Mouse (Mus musculus): ENCODE measurements around the gene Prdm16. TPM values are rescaled to one million over a fixed set of nuclear protein-coding genes. Genes with fewer than 3 reads are reported as not detected.

Gene Prdm16
- total RNA-seq, 2 experiments from 2014 or later, result 2.2 to 3.0 TPM

DNA sequence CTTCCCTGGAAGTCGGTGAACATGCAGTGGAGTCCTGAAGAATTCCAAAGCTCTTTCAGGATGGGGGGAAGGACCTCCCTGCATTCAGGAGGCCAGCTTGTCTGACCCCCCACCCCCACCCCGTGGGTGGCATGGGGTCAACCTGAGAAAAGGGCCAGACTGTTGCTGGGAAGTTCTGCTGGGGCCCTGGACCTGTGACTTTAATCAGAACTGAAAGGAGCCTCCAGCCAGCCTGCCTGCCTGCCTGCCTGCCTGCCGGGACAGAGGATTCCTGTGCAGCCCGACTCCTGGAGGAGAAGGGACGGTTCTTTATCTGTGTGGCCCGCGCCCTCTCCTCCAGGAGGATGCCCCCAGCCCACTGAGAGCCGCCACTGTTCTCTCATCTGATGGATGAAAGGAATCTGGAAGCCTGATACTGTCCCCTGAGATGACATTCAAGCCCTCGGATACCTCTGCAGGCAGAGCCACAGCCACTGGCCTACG is 214.2 kb downstream of the Prdm16 start:
- Histone ChIP-seq H3K4me3 (no peak overlapping the region), H3K27ac (no peak overlapping the region)
- no peak for DNase-seq
- intact Hi-C loops (cut with DNase I), result no loop called here
- no peak for TF ChIP-seq CTCF (IDR thresholded peaks at IDR 0.05)

DNA sequence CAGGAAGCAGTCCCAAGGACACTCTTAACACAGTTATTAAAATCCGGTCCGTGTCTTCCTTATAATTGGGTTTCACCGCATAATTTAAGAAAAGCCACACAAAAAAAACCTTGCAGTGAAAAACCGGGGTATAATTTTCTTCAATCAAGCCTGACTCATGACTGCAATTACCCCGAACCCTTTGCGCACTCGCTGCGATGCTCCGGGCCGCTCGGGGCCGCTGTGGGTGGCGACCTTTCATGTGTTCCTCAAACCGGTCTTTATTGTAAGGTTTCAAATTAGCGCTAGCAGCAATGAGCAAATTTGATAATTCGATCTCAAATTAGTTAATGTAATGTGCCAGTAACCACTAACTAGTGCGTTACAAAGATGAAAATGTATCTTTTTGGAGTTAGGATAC is 215.9 kb downstream of the Prdm16 start:
- Histone ChIP-seq H3K27ac (no peak overlapping the region), H3K4me3 (no peak overlapping the region)
- no peak for DNase-seq
- TF ChIP-seq CTCF (IDR thresholded peaks at IDR 0.05), result no peak
- intact Hi-C loops (cut with DNase I), result no loop called here

DNA sequence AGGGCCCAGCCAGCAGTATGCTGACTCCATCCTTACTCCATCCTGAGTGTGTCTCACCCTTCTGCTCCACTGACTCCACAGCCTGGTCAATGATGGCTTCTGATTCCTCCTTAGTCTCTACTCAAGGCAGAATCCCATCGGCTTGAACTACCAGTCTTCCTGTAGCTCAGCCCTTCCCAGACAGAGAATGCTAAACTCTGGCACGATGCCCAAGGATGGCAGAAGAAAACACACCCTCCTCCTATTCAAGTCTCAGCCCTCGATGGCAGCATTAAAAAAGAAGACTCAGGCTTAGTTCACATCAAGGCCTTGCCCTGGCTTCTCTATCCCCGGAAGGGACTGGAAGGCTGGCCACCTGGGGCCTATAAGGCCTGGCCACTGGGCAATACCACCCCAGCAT is 216.9 kb downstream of the Prdm16 start:
- no peak for TF ChIP-seq CTCF (IDR thresholded peaks at IDR 0.05)
- intact Hi-C loops (cut with DNase I), result no loop called here
- no peak overlapping the region for H3K4me3 ChIP-seq
- no peak overlapping the region for H3K27ac ChIP-seq
- DNase-seq, result no peak

DNA sequence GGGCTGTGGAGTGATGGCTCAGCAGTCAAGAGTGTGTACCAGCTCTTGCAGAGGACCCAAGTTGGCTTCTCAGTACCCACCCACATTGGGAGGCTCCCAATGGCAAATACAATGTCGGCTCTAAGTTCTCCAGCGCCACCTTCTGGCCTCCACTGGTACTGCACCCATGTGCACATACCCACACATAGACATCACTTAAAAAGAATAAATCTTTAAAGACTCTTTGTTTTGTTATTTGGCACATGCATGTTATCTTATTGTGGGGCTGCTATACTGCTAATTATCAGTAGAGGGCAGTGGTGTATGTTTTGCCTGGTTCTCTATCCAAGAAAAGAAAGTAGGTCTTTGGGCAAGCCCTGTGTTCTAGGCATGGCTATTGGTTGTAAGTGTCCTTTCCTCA is 217.7 kb downstream of the Prdm16 start:
- DNase-seq, result no peak
- intact Hi-C loops (cut with DNase I), result no loop called here
- H3K4me3 ChIP-seq, result no peak overlapping the region
- TF ChIP-seq CTCF (IDR thresholded peaks at IDR 0.05), result peak; percentile 68
- H3K27ac ChIP-seq, result no peak overlapping the region

DNA sequence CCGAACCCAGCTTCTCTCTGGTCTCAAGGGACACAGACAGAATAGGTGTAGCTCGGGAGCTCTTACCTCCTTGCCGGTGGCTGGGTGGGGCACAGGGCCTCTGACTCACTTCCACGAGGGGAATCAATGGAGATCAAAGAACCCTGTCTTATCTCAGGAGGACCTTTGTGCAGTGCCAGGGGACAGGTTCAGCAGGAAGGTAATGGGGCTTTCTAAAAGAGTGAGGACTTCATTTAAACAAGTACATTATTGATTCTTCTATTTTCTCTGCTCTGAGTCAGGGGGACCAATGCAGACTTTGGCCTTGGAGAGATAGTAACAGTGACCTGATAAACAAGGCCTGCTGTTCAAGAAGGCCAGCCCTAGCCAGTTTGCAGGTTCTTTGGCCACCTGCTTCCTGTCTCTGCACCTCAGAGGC is 218.3 kb downstream of the Prdm16 start:
- no peak for DNase-seq
- TF ChIP-seq CTCF (IDR thresholded peaks at IDR 0.05), result no peak
- intact Hi-C loops (cut with DNase I), result no loop called here

DNA sequence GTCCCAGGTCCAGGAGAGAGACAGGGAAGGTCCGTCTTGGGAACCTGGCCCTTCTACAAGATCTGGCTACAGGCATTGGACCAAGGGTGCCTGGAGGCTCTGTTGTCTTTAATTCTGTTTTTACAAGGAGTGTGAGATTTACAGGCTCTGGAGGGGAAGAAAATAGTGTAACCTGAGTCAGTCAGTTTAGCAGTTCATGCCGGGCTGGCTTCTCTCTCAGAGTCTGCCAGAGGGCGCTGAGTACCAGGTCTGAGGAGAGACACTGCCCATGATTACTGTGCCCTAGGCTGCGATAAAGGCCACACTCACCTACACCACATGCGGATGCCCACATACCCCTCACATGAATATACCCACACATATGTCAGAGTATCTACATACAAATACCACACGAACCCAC is 219.9 kb downstream of the Prdm16 start:
- intact Hi-C loops (cut with DNase I), result no loop called here
- no peak for TF ChIP-seq CTCF (IDR thresholded peaks at IDR 0.05)
- no peak for DNase-seq
- no peak overlapping the region for H3K27ac ChIP-seq
- H3K4me3 ChIP-seq, result no peak overlapping the region

More for the DNA sequence above, 218.3 kb downstream of the Prdm16 start:
- H3K4me3 ChIP-seq, result no peak overlapping the region
- no peak overlapping the region for H3K27ac ChIP-seq

DNA sequence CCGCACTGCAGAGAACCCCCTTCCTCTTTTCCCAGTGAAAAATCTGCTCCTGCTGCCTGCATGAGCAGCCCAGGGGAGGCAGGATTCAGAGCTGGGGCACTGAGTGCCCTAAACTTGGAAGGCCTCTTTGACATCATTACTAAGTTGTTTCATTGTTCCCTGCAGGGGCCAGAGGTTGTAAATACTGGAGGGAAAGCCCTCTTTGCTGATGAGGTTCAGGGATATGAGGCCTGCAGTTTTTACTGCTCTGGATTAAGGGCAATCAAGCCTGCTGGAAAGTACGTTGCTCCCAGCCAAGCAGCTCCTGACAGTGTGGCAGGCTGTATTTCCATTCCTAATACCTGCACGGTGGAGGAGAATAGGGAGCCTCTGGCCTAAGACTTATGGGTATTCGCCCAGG is 221.8 kb downstream of the Prdm16 start:
- TF ChIP-seq CTCF (IDR thresholded peaks at IDR 0.05), result no peak
- no peak overlapping the region for H3K4me3 ChIP-seq
- intact Hi-C loops (cut with DNase I), result no loop called here
- DNase-seq, result no peak
- H3K27ac ChIP-seq, result no peak overlapping the region

DNA sequence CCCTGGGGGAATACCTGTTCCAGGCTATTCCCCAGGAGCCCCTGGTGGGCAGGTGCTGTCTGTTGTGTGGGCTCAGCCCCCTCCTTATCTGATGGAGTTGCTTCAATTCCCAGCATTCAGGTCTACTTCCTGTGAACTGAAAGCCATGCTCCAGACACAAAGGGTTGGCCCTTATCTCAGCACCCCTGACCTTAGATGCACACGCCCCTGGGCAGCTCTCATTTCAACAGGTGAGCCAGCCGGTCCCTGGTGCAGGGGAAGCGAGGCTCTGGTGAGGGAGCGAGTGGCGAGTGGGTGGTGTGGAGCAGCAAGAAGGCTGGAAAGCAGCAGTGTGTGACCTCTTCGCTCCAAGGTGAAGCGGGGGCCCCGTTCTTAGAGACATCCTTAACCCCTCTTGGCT is 226.1 kb downstream of the Prdm16 start:
- no peak for DNase-seq
- Histone ChIP-seq H3K27ac (no peak overlapping the region), H3K4me3 (no peak overlapping the region)
- no peak for TF ChIP-seq CTCF (IDR thresholded peaks at IDR 0.05)
- intact Hi-C loops (cut with DNase I), result no loop called here

DNA sequence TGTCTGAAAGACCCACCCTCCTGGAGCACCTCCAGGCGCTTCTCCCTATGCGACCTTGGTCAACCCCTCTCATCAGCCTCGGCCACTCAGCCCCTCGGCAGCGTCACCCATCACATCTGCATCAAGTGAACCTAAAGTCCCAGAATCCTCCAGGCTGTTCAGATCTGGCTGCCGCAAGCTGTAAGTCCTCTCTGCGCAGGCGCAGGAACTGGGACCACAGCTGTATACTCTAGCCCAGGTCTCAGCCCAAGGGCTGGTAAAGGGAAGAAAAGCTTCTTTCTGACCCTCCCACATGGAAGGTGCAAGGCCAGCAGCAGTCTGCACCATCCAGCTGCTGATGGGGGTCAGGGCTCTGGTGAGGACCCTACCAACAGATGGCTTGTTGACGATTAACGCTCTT is 226.8 kb downstream of the Prdm16 start:
- TF ChIP-seq CTCF (IDR thresholded peaks at IDR 0.05), result no peak
- Histone ChIP-seq H3K27ac (no peak overlapping the region), H3K4me3 (no peak overlapping the region)
- DNase-seq, result no peak
- intact Hi-C loops (cut with DNase I), result no loop called here

DNA sequence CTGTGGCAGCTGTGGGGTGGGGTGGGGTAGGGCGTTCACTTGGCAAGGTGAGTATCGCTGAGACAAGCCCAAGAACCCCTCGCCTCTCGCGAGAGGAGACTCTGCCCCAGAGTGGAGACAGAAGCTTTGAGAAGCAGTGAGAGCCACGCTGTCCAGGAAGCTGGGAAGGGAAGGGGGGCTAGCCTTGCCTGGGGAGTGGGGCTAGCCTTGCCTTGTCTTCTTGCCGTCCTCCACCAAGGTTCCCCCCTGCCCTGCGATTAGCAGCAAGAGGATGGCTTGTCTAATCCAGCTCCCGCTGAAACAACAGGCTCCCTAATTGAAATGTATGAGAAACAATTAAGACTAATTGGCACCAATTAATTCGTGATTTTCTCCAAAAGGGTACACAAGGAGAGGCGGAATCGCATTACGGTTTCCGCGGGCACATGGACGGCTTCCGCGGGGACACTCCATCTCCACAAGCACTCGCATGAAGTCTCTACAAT is 227.4 kb downstream of the Prdm16 start:
- no peak overlapping the region for H3K27ac ChIP-seq
- no peak for DNase-seq
- no peak overlapping the region for H3K4me3 ChIP-seq
- intact Hi-C loops (cut with DNase I), result no loop called here
- TF ChIP-seq CTCF (IDR thresholded peaks at IDR 0.05), result no peak

DNA sequence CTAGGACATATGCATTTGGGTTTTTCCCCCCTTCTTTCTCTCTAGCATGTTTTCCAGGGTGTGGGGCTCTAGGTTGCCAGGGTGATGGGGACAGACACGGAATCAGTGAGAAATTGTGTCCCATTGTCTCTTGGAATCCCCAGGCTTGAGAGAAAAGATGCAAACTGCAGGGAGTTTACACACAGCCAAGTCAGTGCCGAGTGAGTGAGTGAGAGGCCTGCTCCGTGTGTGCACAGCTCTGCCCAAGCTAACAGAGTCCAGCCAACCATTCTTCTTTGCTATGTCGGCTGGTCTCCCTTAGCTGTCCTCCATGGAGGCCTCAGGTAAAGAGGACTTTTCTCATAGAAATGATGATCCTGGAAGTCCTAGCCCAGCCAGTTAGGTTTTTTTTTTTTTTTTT is 233.7 kb downstream of the Prdm16 start:
- no peak overlapping the region for H3K27ac ChIP-seq
- no peak for TF ChIP-seq CTCF (IDR thresholded peaks at IDR 0.05)
- DNase-seq, result no peak
- no peak overlapping the region for H3K4me3 ChIP-seq
- intact Hi-C loops (cut with DNase I), result no loop called here

DNA sequence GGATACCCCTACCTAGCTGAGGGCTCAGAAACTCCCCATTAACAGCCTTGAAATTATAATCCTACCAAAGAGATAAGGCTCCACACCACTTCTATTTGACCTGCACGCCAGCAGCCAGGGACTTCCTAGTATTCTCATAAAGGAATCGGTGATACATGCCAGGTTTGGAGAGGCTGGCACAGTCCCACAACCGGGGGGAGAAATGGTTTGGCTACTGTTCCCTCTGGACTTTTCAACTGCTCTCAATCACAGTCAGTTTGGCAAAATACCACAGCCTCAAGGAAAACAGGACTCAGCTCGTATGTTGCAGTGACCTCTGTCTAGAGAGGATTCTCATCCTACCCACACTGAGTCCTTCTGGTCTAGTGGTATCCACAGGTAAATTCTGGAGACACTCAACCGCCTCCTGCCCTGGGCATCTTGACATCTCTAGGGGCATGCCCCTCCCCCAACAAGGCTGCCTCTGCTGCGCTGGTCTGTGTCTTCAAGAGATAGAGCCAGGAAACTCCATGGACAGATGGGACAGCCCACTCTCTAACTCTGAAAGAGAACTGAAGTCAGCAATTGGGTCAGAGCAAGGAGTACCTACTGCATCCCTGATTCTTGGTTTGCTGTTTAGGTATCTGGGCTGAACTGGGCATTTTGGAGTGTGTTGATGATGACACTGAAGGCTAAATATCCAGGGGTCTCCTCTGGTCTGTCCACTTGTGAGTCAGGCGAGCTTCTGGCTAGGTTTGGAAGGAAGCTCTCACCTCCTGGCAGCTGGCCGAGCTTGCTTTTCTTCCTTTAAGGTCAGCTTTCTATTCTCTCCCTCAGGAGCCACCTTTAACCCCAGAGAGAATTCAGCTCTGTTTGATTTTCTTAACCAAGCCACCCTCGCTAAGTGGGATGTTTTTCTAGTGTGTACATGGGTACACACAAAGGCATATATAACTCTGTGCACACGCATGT is 234.4 kb downstream of the Prdm16 start:
- H3K4me3 ChIP-seq, result no peak overlapping the region
- no peak overlapping the region for H3K27ac ChIP-seq
- DNase-seq, result peak; percentile 8
- intact Hi-C loops (cut with DNase I), result no loop called here
- no peak for TF ChIP-seq CTCF (IDR thresholded peaks at IDR 0.05)

DNA sequence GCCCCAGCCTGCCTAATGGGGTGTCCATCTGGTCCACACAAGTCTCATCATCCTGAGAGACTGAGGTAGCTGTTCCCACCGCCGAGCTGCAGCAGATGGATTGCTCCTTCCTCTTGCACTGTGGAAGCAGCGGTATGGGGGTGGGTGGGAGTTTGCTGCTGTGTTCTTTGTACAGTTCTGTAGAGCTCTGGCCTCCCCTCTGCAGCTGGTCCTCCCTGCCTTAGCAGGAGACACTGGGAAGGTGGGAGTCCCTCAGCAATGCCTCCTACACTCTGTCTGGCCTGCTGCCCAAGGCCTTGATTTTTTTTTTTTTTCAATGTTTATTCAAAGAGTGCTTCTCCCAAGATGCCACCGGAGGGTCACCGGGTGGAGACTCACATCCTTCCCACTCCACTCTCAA is 235.3 kb downstream of the Prdm16 start:
- Histone ChIP-seq H3K27ac (no peak overlapping the region), H3K4me3 (no peak overlapping the region)
- no peak for DNase-seq
- intact Hi-C loops (cut with DNase I), result no loop called here
- TF ChIP-seq CTCF (IDR thresholded peaks at IDR 0.05), result no peak

Data from gastrocnemius, adult 2 months (tissue).